Mouse (Mus musculus): ENCODE data around the gene St7.
A peak's percentile ranks its signal among the peaks of the same experiment; 100 is the strongest.

DNA sequence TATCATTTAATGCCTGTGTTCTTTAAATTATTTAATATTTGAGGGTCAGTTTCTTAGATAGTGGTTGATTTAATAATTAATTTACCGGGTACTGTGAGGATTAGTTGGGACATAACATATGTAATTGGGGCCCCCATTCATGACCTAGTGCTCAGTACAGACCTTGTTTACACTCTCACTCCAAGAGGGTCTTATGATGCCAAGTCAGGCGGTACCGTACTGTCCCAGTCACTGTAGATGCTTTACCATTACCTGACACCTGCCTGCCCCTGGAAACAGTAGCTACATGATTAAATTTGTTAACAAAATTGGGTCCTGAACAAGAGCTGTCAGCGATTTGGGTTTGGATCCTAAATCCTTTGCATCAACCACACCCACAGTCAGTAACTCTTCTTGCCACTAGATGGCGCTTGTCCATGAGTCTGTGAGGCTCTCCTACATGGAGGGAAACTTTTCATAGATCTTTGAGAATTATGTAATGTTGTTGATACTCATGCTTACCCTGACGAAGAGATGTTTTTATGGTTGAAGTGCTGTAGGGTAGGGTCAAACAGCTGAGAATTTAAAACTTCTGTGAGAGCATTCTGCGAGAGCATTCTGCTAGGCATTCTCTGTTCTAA is 33.2 kb downstream of the St7 start:
- no peak for TF ChIP-seq POLR2A (IDR thresholded peaks at IDR 0.05; ENCODE audit: low read depth, low read length)
- peak; percentile 69; the same call in 1 of the 2 replicates for TF ChIP-seq CTCF (IDR thresholded peaks at IDR 0.05; ENCODE audit: extremely low read depth, insufficient read depth, insufficient read length, insufficient replicate concordance)
